Mouse (Mus musculus) neural tube, embryonic 15.5 days (tissue): ENCODE data around the gene Cep135. TPM values are rescaled to one million over a fixed set of nuclear protein-coding genes. Genes with fewer than 3 reads are reported as not detected.

Source experiments
- ATAC-seq: fragments of 200-750 bp; cut with Nextera tagmentation; 2 replicates; pipeline ENCODE4 v1.8.0; 2017; ENCODE audit warnings: mild to moderate bottlenecking, moderate TSS enrichment, moderate library complexity; ENCODE audit not compliant: low FRiP score
- H3K27ac ChIP-seq: fragments of 300-500 bp; sonication (generic); replicated peaks from 2 replicates; pipeline ENCODE4 v1.5.1; 2015; ENCODE audit warnings: mild to moderate bottlenecking, inconsistent platforms
- H3K27me3 ChIP-seq: fragments of 300-500 bp; sonication (generic); replicated peaks from 2 replicates; pipeline ENCODE4 v1.6.1; 2015; ENCODE audit warnings: inconsistent platforms
- H3K36me3 ChIP-seq: fragments of 300-500 bp; sonication (generic); 2 replicates; pipeline ENCODE4 v1.6.1; 2015; ENCODE audit warnings: inconsistent platforms
- H3K4me1 ChIP-seq: fragments of 300-500 bp; sonication (generic); 2 replicates; pipeline ENCODE4 v1.6.1; 2015; ENCODE audit warnings: inconsistent platforms
- H3K4me2 ChIP-seq: fragments of 300-500 bp; sonication (generic); 2 replicates; pipeline ENCODE4 v1.6.1; 2015; ENCODE audit warnings: inconsistent platforms, mild to moderate bottlenecking, moderate library complexity
- H3K4me3 ChIP-seq: fragments of 300-500 bp; sonication (generic); replicated peaks from 2 replicates; pipeline ENCODE4 v1.5.1; 2015; ENCODE audit warnings: mild to moderate bottlenecking, inconsistent platforms
- H3K9ac ChIP-seq: fragments of 300-500 bp; sonication (generic); replicated peaks from 2 replicates; pipeline ENCODE4 v1.6.1; 2015; ENCODE audit warnings: mild to moderate bottlenecking, inconsistent platforms
- H3K9me3 ChIP-seq: fragments of 300-500 bp; sonication (generic); replicated peaks from 2 replicates; pipeline ENCODE4 v1.6.1; 2016; ENCODE audit warnings: inconsistent platforms
- WGBS: fragments of 180-500 bp; shearing (Covaris S2); methylation state at CpG from one replicate; pipeline ENCODE4 v1.1.7; 2015; ENCODE audit warnings: mixed read lengths; 5-methylcytosine and 5-hydroxymethylcytosine counted together
- polyA plus RNA-seq: library from polyadenylated mRNA; unstranded; fragments of >200 nt; fragmentation: Nextera tagmentation; extraction: Ambion mirVana; gene quantifications from 2 replicates; pipeline ENCODE4 v1.2.1, GENCODE M21; 2015

Gene Cep135
- polyA plus RNA-seq, 1 experiment from 2014 or later, result 3.9 TPM

DNA sequence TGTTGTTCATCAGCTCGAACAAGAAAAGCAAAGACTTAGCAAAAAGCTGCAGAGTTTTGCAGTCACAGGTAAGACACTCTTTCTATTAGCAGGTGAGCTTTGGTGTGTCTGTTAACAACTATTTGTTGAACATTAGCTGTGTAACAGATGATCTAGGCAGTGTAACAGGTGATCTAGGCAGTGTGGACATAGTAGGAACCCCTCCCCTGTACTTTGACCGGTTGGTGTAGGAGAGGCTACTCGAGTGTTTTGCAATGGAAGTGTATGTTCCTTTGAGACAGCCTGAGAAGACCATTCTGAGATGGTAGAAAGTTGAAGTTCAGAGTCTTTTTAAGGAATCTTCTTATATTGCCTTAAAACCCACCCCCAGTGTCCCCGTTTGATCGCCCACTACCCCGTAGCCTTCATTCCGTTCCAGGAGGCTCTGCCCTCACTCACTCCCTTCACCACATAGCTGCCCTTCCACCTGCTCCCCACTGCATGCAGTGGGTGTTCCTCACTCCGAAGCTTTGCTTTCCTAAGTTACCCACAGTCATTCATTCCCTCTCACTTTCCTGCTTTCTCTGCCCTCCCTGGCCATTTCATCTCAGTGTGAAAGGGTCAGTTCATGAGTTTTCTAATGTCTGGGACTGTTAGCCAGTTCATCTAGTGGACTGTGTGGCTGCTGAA is 21.3 kb downstream of the Cep135 start:
- H3K4me3 ChIP-seq, result no peak overlapping the region
- ATAC-seq, result no peak
- no peaks in the 10 kb centered on the region for H3K4me1 ChIP-seq
- H3K9ac ChIP-seq, result no peak overlapping the region
- WGBS, result 93% methylated on average over 8 of the region's 8 CpGs
- H3K27ac ChIP-seq, result no peak overlapping the region
- no peak overlapping the region for H3K4me2 ChIP-seq
- H3K9me3 ChIP-seq, result no peaks in the 10 kb centered on the region
- no peaks in the 10 kb centered on the region for H3K27me3 ChIP-seq
- H3K36me3 ChIP-seq, result peaks cover 53% of the 10 kb centered on the region

- no peak overlapping the region for H3K4me3 ChIP-seq
- 46% methylated on average over 6 of the region's 6 CpGs for WGBS
- H3K27ac ChIP-seq, result no peak overlapping the region
- no peak overlapping the region for H3K9ac ChIP-seq
- no peak overlapping the region for H3K4me2 ChIP-seq
- H3K4me1 ChIP-seq, result no peaks in the 10 kb centered on the region
- no peaks in the 10 kb centered on the region for H3K27me3 ChIP-seq
- no peaks in the 10 kb centered on the region for H3K9me3 ChIP-seq
- peaks cover 61% of the 10 kb centered on the region for H3K36me3 ChIP-seq
- no peak for ATAC-seq
These were observed 24.5 kb downstream of the Cep135 start for GRCm38 (mm10) chr5:76612867-76613499.

DNA sequence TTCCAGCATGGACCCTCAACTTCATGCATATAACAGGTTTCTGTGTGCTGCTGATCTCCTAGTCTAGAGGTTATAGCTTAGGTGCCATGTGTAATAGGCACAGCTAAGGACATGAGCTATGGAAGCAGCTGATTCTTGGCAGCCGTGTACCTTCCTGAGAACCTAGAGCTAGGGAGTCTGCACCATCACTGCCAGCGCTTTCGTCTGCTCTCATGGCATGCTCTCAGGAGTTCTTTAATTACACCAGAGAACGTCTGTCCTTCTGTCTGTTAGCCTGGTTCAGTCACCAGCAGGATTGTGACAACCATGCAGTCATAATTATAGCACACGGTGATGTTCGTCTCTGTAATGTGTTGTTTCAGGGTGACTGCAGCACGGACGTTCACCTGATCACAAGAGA is 26.8 kb downstream of the Cep135 start:
- Histone ChIP-seq H3K36me3 (peaks cover 57% of the 10 kb centered on the region), H3K4me3 (no peak overlapping the region), H3K9ac (no peak overlapping the region), H3K4me1 (no peaks in the 10 kb centered on the region), H3K27me3 (no peaks in the 10 kb centered on the region), H3K9me3 (no peaks in the 10 kb centered on the region), H3K4me2 (no peak overlapping the region), H3K27ac (no peak overlapping the region)
- no peak for ATAC-seq
- WGBS, result 91% methylated on average over 8 of the region's 8 CpGs

- Histone ChIP-seq H3K4me1 (no peaks in the 10 kb centered on the region), H3K4me2 (no peak overlapping the region), H3K9ac (no peak overlapping the region), H3K4me3 (no peak overlapping the region), H3K27me3 (no peaks in the 10 kb centered on the region), H3K27ac (no peak overlapping the region), H3K9me3 (no peaks in the 10 kb centered on the region), H3K36me3 (peaks cover 51% of the 10 kb centered on the region)
- WGBS, result 92% methylated on average over 2 of the region's 2 CpGs
- no peak for ATAC-seq
These were observed 27.8 kb downstream of the Cep135 start for GRCm38 (mm10) chr5:76616196-76616747.

GRCm38 (mm10) chr5:76618750-76619149 is 30.3 kb downstream of the Cep135 start:
- no peak for ATAC-seq
- H3K9me3 ChIP-seq, result no peaks in the 10 kb centered on the region
- no peaks in the 10 kb centered on the region for H3K27me3 ChIP-seq
- H3K4me2 ChIP-seq, result no peak overlapping the region
- no peak overlapping the region for H3K27ac ChIP-seq
- no peaks in the 10 kb centered on the region for H3K4me1 ChIP-seq
- 76% methylated on average over 7 of the region's 7 CpGs for WGBS
- no peak overlapping the region for H3K4me3 ChIP-seq
- H3K9ac ChIP-seq, result no peak overlapping the region
- H3K36me3 ChIP-seq, result peaks cover 42% of the 10 kb centered on the region

- no peak overlapping the region for H3K4me2 ChIP-seq
- no peak overlapping the region for H3K4me3 ChIP-seq
- no peak overlapping the region for H3K9ac ChIP-seq
- ATAC-seq, result no peak
- H3K4me1 ChIP-seq, result no peaks in the 10 kb centered on the region
- no peaks in the 10 kb centered on the region for H3K9me3 ChIP-seq
- H3K27me3 ChIP-seq, result no peaks in the 10 kb centered on the region
- WGBS, result 98% methylated on average over 9 of the region's 9 CpGs
- H3K27ac ChIP-seq, result no peak overlapping the region
- H3K36me3 ChIP-seq, result peaks cover 19% of the 10 kb centered on the region
These were observed 35.3 kb downstream of the Cep135 start for GRCm38 (mm10) chr5:76623759-76624158.

DNA sequence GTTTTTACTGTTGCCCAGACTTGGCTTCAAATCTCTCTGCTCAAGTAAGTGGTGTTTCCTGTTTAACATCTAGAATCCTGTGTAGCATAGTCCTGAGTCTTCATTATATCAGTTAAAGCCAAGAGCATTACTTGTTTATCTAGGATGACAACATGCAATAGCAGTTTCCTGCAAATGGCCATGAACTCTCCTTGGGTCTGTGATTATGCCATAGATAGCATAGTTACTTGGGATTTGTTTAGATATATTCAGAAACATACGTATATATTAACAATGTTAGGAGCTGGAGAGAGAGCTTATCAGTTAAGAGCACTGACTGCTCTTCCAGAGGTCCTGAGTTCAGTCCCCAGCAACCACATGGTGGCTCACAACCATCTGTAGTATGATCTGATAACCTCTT is 39.3 kb downstream of the Cep135 start:
- H3K4me2 ChIP-seq, result no peak overlapping the region
- no peak overlapping the region for H3K27ac ChIP-seq
- no peaks in the 10 kb centered on the region for H3K4me1 ChIP-seq
- no peak overlapping the region for H3K9ac ChIP-seq
- H3K4me3 ChIP-seq, result no peak overlapping the region
- no peak for ATAC-seq
- H3K9me3 ChIP-seq, result no peaks in the 10 kb centered on the region
- no peaks in the 10 kb centered on the region for H3K27me3 ChIP-seq
- WGBS, result 87% methylated on average over 1 of the region's 1 CpGs
- H3K36me3 ChIP-seq, result peaks cover 20% of the 10 kb centered on the region; the same call in 1 of the 2 replicates

DNA sequence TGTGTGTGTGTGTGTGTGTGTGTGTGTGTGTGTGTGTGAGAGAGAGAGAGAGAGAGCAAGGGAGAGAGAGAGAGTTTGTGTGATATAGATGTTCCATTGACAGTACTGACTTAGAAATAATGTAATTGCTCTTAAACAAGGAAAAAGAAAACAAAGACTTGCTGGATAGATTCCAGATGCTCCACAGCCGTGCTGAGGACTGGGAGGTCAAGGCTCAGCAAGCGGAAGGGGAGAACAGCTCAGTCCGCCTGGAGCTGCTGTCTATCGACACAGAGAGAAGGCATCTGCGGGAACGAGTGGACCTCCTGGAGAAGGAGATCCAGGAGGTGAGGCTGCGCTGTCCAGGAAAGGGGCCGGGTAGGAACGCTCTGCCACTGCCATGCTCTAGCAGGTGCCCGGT is 45.5 kb downstream of the Cep135 start:
- H3K4me3 ChIP-seq, result no peak overlapping the region
- no peaks in the 10 kb centered on the region for H3K4me1 ChIP-seq
- no peak overlapping the region for H3K9ac ChIP-seq
- no peak overlapping the region for H3K4me2 ChIP-seq
- WGBS, result 88% methylated on average over 10 of the region's 10 CpGs
- no peak for ATAC-seq
- H3K27me3 ChIP-seq, result no peaks in the 10 kb centered on the region
- H3K27ac ChIP-seq, result no peak overlapping the region
- H3K36me3 ChIP-seq, result peaks cover 42% of the 10 kb centered on the region
- H3K9me3 ChIP-seq, result no peaks in the 10 kb centered on the region

- Histone ChIP-seq H3K4me1 (no peaks in the 10 kb centered on the region), H3K27me3 (no peaks in the 10 kb centered on the region), H3K4me3 (no peak overlapping the region), H3K27ac (no peak overlapping the region), H3K36me3 (peaks cover 51% of the 10 kb centered on the region), H3K9me3 (no peaks in the 10 kb centered on the region), H3K4me2 (no peak overlapping the region), H3K9ac (no peak overlapping the region)
- WGBS, result 90% methylated on average over 2 of the region's 2 CpGs
- ATAC-seq, result no peak
These were observed 47.1 kb downstream of the Cep135 start for GRCm38 (mm10) chr5:76635592-76635991.

GRCm38 (mm10) chr5:76642076-76642475 is 53.6 kb downstream of the Cep135 start:
- H3K36me3 ChIP-seq, result peaks cover 53% of the 10 kb centered on the region
- H3K9me3 ChIP-seq, result no peaks in the 10 kb centered on the region
- WGBS, result 87% methylated on average over 4 of the region's 4 CpGs
- H3K4me2 ChIP-seq, result no peak overlapping the region
- no peak overlapping the region for H3K4me3 ChIP-seq
- H3K27ac ChIP-seq, result no peak overlapping the region
- ATAC-seq, result no peak
- H3K9ac ChIP-seq, result no peak overlapping the region
- no peaks in the 10 kb centered on the region for H3K27me3 ChIP-seq
- no peaks in the 10 kb centered on the region for H3K4me1 ChIP-seq

- H3K27ac ChIP-seq, result no peak overlapping the region
- 89% methylated on average over 7 of the region's 7 CpGs for WGBS
- peaks cover 37% of the 10 kb centered on the region for H3K36me3 ChIP-seq
- H3K9ac ChIP-seq, result no peak overlapping the region
- H3K4me1 ChIP-seq, result no peaks in the 10 kb centered on the region
- no peak overlapping the region for H3K4me3 ChIP-seq
- H3K4me2 ChIP-seq, result no peak overlapping the region
- no peaks in the 10 kb centered on the region for H3K9me3 ChIP-seq
- H3K27me3 ChIP-seq, result no peaks in the 10 kb centered on the region
- ATAC-seq, result no peak
These were observed 55.7 kb downstream of the Cep135 start for GRCm38 (mm10) chr5:76644234-76644633.
